Mouse (Mus musculus): ENCODE measurements around the gene Smim11. TPM values are rescaled to one million over a fixed set of nuclear protein-coding genes. Genes with fewer than 3 reads are reported as not detected.

Smim11 gene
- polyA plus RNA-seq, 1 experiment from 2014 or later = 130 TPM

DNA sequence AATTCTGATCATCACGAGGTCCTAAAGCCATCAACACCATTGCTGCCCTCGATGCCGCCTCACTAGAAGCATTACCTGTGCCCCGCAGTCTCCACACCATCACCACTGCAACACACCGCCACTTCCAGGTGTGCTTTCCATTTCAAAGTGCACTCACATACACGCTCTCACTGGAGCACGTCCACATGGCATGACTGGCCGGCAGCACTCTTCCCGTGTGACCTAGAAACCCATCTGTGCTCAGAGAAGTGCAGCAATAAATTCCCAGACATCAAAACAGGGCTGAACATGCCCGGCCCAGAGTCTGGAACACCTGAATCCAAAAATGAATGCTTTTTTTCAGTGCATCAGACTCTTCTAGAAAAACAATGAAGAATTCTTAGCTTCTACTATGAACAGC is 26.8 kb downstream of the Smim11 start:
- no peak overlapping the region for H3K4me3 ChIP-seq (ENCODE audit: low read depth, low read length)
- no peak overlapping the region for H3K9ac ChIP-seq (ENCODE audit: low read length)
- H3K4me1 ChIP-seq (replicated peaks; ENCODE audit: control insufficient read depth, insufficient read depth, low read length) = no peaks in the 10 kb centered on the region
- ATAC-seq (replicated peaks; ENCODE audit: low FRiP score, low TSS enrichment, low read depth) (no peak), DNase-seq (ENCODE audit: low spot score) (no peak)
- no peaks in the 10 kb centered on the region for H3K27me3 ChIP-seq (replicated peaks; ENCODE audit: control insufficient read depth, insufficient read depth, low read length)
- H3K4me2 ChIP-seq (ENCODE audit: low read length) = no peak overlapping the region
- H3K36me3 ChIP-seq (ENCODE audit: control insufficient read depth, insufficient read depth, low read length) = no peaks in the 10 kb centered on the region
- H3K27ac ChIP-seq (ENCODE audit: low read depth) = no peak overlapping the region
- H3K9me3 ChIP-seq (ENCODE audit: control insufficient read depth, low read length) = no peaks in the 10 kb centered on the region
- WGBS = 83% methylated on average over 10 of the region's 10 CpGs

DNA sequence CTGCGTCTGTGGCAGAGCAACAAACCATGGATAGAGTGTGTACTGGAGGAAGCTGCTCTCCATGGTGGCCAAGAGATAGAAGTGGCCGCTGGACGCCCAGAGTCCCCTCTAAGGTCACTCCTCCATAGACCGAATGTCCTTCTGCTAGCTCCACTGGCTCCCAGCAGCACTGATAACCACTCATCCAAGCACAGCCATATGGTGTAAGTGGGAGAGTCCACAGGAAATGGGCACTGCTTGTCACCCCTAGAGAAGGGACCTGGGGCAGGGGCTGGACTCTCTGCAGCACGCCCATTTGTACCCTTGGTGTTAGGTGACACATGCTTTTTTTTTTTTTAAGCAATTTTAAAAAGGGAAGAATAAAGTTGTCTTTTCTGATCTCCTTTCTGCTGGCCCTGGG is 29.9 kb downstream of the Smim11 start:
- ATAC-seq (replicated peaks; ENCODE audit: low FRiP score, low TSS enrichment, low read depth) = no peak
- Histone ChIP-seq H3K27me3 (replicated peaks; ENCODE audit: control insufficient read depth, insufficient read depth, low read length) (no peaks in the 10 kb centered on the region), H3K4me3 (ENCODE audit: low read depth, low read length) (no peak overlapping the region), H3K27ac (ENCODE audit: low read depth) (no peak overlapping the region), H3K36me3 (ENCODE audit: control insufficient read depth, insufficient read depth, low read length) (no peaks in the 10 kb centered on the region), H3K9ac (ENCODE audit: low read length) (no peak overlapping the region), H3K9me3 (ENCODE audit: control insufficient read depth, low read length) (no peaks in the 10 kb centered on the region), H3K4me2 (ENCODE audit: low read length) (no peak overlapping the region), H3K4me1 (replicated peaks; ENCODE audit: control insufficient read depth, insufficient read depth, low read length) (no peaks in the 10 kb centered on the region)
- no peak for DNase-seq (ENCODE audit: low spot score)
- 70% methylated on average over 5 of the region's 5 CpGs for WGBS

DNA sequence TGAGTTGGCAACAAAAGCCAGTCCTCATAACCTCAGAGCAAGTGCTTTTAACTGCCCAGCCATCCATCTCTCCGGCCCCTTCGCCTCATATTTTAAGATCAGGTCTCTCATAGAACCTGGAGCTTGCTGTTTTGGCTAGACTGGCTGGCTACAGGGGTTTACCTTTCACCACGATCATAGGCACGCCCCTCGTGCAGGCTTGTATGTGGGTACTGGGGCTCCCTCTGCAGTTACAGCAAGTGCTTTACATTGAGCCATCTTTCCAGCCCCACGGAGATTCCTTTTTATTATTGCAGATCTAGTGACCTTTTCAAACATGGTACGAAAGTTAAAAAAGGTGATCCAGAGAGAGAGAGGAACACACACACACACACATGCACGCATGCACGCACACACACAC is 33.5 kb downstream of the Smim11 start:
- Histone ChIP-seq H3K4me1 (replicated peaks; ENCODE audit: control insufficient read depth, insufficient read depth, low read length) (no peaks in the 10 kb centered on the region), H3K36me3 (ENCODE audit: control insufficient read depth, insufficient read depth, low read length) (no peaks in the 10 kb centered on the region), H3K27me3 (replicated peaks; ENCODE audit: control insufficient read depth, insufficient read depth, low read length) (no peaks in the 10 kb centered on the region), H3K4me2 (ENCODE audit: low read length) (no peak overlapping the region), H3K9ac (ENCODE audit: low read length) (no peak overlapping the region), H3K9me3 (ENCODE audit: control insufficient read depth, low read length) (no peaks in the 10 kb centered on the region), H3K4me3 (ENCODE audit: low read depth, low read length) (no peak overlapping the region), H3K27ac (ENCODE audit: low read depth) (no peak overlapping the region)
- WGBS = 56% methylated on average over 9 of the region's 9 CpGs
- ATAC-seq (replicated peaks; ENCODE audit: low FRiP score, low TSS enrichment, low read depth) (no peak), DNase-seq (ENCODE audit: low spot score) (no peak)

DNA sequence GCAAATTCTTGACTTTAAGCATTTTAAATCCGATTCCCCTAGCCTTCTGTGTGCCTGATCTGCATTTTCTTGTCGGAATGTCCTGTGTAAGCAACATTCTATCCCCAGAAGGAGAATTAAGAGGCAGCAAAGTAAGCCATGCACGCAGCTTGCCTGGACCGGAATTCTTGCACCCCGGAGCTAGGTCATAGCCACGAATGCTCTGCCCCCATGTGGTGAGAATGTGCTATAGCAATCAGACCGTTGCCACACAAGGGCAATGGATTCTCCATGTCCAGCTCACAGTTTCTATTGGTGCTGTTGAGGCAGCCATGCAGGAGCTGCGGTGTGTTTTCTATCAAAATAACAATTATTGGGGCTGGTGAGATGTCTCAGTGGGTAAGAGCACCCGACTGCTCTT is 35.2 kb downstream of the Smim11 start:
- H3K4me2 ChIP-seq (ENCODE audit: low read length) = peak overlapping the region; percentile 22
- H3K9ac ChIP-seq (ENCODE audit: low read length) = no peak overlapping the region
- H3K27ac ChIP-seq (ENCODE audit: low read depth) = no peak overlapping the region
- H3K9me3 ChIP-seq (ENCODE audit: control insufficient read depth, low read length) = no peaks in the 10 kb centered on the region
- H3K4me1 ChIP-seq (replicated peaks; ENCODE audit: control insufficient read depth, insufficient read depth, low read length) = no peaks in the 10 kb centered on the region; the same call in 1 of the 2 replicates
- H3K4me3 ChIP-seq (ENCODE audit: low read depth, low read length) = no peak overlapping the region
- no peaks in the 10 kb centered on the region for H3K36me3 ChIP-seq (ENCODE audit: control insufficient read depth, insufficient read depth, low read length)
- no peak; the same call in 1 of the 2 replicates for ATAC-seq (replicated peaks; ENCODE audit: low FRiP score, low TSS enrichment, low read depth)
- H3K27me3 ChIP-seq (replicated peaks; ENCODE audit: control insufficient read depth, insufficient read depth, low read length) = no peaks in the 10 kb centered on the region
- peak; percentile 88 for DNase-seq (ENCODE audit: low spot score)
- 5% methylated on average over 9 of the region's 9 CpGs for WGBS

DNA sequence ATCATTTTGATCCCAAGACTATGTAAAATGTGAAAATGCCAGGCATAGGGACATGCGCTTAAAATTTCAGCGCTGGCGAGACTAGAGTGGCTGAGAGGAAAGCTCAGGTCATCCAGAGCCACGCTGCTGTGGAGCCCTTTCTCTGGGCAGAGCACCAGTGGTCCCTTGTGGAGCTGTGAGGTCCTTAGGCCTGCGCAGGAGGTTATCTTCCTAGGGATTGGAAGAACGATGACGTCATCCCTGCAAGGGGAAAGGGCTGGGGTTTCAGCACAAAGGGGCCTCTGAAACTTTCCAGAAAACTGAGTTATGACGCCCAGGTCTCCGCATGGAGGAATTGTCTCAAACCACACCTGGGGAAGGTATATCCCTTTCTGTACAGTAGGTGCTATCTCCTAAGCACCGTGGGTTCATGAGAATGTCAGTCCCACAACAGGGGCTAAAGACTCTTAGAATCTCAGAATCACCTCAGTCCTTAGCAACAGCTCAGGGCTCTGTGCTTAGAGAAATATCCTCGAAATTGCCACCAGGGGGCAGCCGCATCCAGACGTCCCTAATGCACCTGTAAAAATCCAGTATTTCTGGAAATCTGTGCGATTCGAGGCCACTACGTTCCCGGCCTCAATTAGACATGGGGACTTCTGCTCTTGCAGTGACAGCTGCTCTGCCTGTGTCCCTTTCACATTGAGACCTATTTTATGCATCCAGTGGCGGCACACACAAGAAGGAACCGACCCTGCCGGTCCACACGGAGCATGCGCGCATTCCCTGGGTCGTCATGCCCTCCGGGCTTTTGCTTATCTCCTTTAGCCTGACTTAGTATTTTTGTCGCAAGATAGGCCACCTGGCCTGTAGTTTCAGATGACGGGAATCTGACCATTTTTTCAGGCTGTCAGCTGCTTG is 39.8 kb downstream of the Smim11 start:
- H3K9ac ChIP-seq (ENCODE audit: low read length) = 0 out of 2 replicates have a peak overlapping the region, but pooled peaks have one; percentile 16
- peak; percentile 63 for ATAC-seq (replicated peaks; ENCODE audit: low FRiP score, low TSS enrichment, low read depth)
- H3K4me3 ChIP-seq (ENCODE audit: low read depth, low read length) = 0 out of 2 replicates have a peak overlapping the region, but pooled peaks have one; percentile 1

DNA sequence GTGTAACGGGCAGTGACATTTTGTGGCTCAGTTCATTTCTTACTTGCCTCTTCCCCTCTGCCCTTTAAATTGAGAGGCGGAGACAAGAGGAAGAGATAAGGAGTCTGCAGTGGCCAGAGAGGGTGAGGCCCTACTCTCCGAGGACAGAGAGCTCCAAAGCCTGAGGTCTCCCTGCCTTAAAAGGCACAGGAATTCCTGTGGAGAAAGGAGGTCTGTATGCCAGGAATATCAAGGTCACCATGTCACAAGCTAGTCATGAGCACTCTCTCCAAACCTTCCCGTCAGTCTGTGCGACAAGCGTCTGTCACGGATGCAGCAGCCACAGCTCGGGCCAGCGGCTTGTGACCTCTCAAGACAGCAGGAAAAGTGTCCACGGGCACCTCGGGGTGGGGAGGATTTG is 44.1 kb downstream of the Smim11 start:
- no peak overlapping the region for H3K4me2 ChIP-seq (ENCODE audit: low read length)
- H3K36me3 ChIP-seq (ENCODE audit: control insufficient read depth, insufficient read depth, low read length) = no peaks in the 10 kb centered on the region
- WGBS = 49% methylated on average over 11 of the region's 11 CpGs
- no peaks in the 10 kb centered on the region for H3K9me3 ChIP-seq (ENCODE audit: control insufficient read depth, low read length)
- no peak overlapping the region for H3K9ac ChIP-seq (ENCODE audit: low read length)
- no peak overlapping the region for H3K4me3 ChIP-seq (ENCODE audit: low read depth, low read length)
- no peak for DNase-seq (ENCODE audit: low spot score)
- no peak for ATAC-seq (replicated peaks; ENCODE audit: low FRiP score, low TSS enrichment, low read depth)
- H3K4me1 ChIP-seq (replicated peaks; ENCODE audit: control insufficient read depth, insufficient read depth, low read length) = no peaks in the 10 kb centered on the region; the same call in 1 of the 2 replicates
- H3K27me3 ChIP-seq (replicated peaks; ENCODE audit: control insufficient read depth, insufficient read depth, low read length) = no peaks in the 10 kb centered on the region
- no peak overlapping the region for H3K27ac ChIP-seq (ENCODE audit: low read depth)

More for the DNA sequence above, 39.8 kb downstream of the Smim11 start:
- H3K27me3 ChIP-seq (replicated peaks; ENCODE audit: control insufficient read depth, insufficient read depth, low read length) = no peaks in the 10 kb centered on the region
- no peaks in the 10 kb centered on the region for H3K9me3 ChIP-seq (ENCODE audit: control insufficient read depth, low read length)
- H3K27ac ChIP-seq (ENCODE audit: low read depth) = no peak overlapping the region
- DNase-seq (ENCODE audit: low spot score) = peak; percentile 88
- H3K36me3 ChIP-seq (ENCODE audit: control insufficient read depth, insufficient read depth, low read length) = no peaks in the 10 kb centered on the region
- WGBS = 31% methylated on average over 27 of the region's 27 CpGs
- H3K4me1 ChIP-seq (replicated peaks; ENCODE audit: control insufficient read depth, insufficient read depth, low read length) = no peaks in the 10 kb centered on the region; the same call in 1 of the 2 replicates
- H3K4me2 ChIP-seq (ENCODE audit: low read length) = peak overlapping the region; percentile 37

DNA sequence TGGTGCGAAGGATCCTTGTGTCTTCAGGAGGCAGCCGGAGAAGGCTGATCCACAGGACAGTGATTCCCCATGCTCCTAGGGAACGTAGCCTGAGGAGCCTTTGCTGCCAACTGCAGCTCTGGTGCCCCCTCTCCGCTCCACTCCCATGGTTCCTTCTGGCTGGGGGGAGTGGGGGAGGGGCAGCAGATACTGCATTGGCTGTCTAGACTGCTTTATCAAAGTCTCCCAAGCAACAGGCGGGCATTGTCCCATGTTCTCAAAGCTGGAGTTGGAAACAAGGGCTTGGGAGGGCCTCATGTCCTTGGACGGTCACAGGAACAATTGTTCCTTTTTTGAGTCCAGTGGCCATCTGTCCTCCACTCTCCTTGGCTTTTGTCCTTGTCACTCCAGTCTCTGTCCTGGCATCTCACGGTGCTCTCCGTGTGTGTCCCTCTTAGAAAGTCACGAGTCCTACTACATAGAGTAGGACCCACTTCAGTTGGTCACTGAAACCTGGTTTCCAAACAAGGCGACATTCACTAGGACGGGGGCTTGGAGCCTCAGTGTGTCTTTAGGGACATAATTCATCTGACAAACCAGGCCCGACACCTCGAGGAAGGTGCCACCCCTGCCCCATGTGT is 45.3 kb downstream of the Smim11 start:
- DNase-seq (ENCODE audit: low spot score) = no peak

DNA sequence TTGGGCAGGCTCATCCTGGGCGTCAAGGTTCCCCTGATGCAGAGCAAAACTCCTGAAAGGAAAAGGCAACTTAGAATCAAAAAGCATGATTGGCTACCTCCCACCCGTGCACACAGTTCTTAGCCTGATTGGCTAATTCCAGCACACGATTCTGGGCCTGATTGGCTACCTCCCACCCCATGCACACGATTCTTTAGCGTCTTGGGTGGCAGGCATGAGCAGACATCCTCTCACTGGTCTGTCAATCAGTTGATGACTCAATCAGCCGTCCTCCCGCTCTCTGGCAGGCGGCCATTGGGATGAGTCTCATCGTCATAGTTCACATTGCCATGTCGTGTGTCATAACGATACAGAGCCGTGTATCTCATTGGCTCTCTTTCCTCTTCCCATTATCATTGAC is 47.9 kb downstream of the Smim11 start:
- no peak overlapping the region for H3K4me2 ChIP-seq (ENCODE audit: low read length)
- H3K27me3 ChIP-seq (replicated peaks; ENCODE audit: control insufficient read depth, insufficient read depth, low read length) = no peaks in the 10 kb centered on the region
- DNase-seq (ENCODE audit: low spot score) = no peak

More for the DNA sequence above, 45.3 kb downstream of the Smim11 start:
- Histone ChIP-seq H3K4me3 (ENCODE audit: low read depth, low read length) (no peak overlapping the region), H3K36me3 (ENCODE audit: control insufficient read depth, insufficient read depth, low read length) (no peaks in the 10 kb centered on the region), H3K4me1 (replicated peaks; ENCODE audit: control insufficient read depth, insufficient read depth, low read length) (no peaks in the 10 kb centered on the region), H3K9ac (ENCODE audit: low read length) (no peak overlapping the region), H3K9me3 (ENCODE audit: control insufficient read depth, low read length) (no peaks in the 10 kb centered on the region), H3K27me3 (replicated peaks; ENCODE audit: control insufficient read depth, insufficient read depth, low read length) (no peaks in the 10 kb centered on the region), H3K27ac (ENCODE audit: low read depth) (no peak overlapping the region), H3K4me2 (ENCODE audit: low read length) (no peak overlapping the region)
- 75% methylated on average over 13 of the region's 13 CpGs for WGBS
- ATAC-seq (replicated peaks; ENCODE audit: low FRiP score, low TSS enrichment, low read depth) = no peak

More for the DNA sequence above, 47.9 kb downstream of the Smim11 start:
- Histone ChIP-seq H3K9me3 (ENCODE audit: control insufficient read depth, low read length) (no peaks in the 10 kb centered on the region), H3K9ac (ENCODE audit: low read length) (no peak overlapping the region), H3K4me1 (replicated peaks; ENCODE audit: control insufficient read depth, insufficient read depth, low read length) (no peaks in the 10 kb centered on the region), H3K27ac (ENCODE audit: low read depth) (no peak overlapping the region), H3K36me3 (ENCODE audit: control insufficient read depth, insufficient read depth, low read length) (no peaks in the 10 kb centered on the region), H3K4me3 (ENCODE audit: low read depth, low read length) (no peak overlapping the region)
- 77% methylated on average over 12 of the region's 12 CpGs for WGBS
- ATAC-seq (replicated peaks; ENCODE audit: low FRiP score, low TSS enrichment, low read depth) = no peak
